Mouse (Mus musculus): ENCODE data around the gene BC030499. TPM values are rescaled to one million over a fixed set of nuclear protein-coding genes. Genes with fewer than 3 reads are reported as not detected.

The BC030499 gene
- polyA plus RNA-seq, 3 experiments from 2014 or later = 0.44 to 0.79 (median 0.48) TPM

DNA sequence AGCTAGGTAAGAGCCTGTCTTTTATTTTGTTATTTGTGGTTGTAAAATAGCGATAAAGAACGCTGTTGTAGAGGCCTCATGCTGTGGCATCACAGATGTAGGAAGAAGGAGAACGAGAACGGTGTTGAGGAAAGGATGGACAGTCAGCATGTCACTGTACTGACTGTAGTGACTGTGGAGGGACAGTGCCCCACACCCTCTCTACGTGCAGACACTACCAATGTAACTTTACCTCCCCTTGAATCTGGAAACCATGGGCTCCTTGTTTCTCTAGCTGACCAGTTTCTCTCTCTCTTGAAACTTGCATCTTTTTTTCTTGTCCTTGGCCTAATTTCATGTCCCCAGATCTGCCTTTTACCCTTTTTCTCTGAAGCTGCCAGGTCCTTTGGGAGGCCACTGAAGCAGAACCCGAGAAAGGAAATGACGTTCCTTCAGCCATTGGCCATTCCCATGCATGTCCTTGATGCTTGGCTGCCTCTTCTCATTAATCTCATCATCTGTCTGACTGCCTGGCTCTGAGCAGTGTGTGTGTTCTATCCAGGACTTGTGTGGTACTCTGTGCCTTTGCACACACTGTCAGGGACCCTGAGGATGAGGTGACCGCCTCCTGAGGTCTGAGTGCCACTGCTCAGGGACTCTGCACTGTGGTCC, 20.3 kb downstream of the BC030499 start:
- ATAC-seq = no peak

DNA sequence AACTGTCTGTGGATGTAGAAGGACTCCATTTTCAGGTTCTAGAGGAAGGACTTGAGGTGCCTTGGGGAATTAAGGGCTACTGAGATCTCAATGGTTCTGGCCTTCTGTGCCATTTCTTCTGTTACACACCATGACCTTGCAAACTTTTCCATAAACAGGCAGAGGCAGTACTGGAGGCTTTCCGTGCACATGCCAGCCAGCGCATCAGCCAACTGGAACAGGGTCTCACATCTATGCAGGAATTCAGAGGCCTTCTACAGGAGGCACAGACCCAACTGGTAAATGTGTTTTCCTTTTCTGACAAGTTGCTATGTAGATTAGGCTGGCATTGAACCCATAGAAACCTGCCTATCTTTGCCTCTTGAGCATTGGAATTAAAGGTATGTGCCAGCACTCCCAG, 23.0 kb downstream of the BC030499 start:
- no peak for ATAC-seq

DNA sequence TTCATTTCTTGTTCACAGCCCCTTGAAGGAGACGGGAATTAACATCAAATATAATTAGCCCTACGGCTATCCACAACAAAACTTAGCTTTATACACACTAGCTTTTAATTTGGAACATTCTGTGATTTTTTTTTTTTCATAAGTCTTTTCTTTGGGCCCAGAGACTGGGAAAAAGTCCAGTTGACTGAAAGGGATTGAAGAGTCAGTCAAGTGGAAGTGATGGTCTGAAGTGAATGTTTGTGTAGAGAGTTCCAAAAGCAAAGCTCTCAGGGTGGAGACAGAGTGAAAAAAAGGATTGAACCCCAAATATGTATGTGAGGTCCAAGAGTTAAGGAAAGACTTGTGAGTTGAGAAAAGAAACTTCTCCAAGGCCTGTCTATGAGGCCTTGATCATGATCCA, 27.8 kb downstream of the BC030499 start:
- no peak for ATAC-seq

DNA sequence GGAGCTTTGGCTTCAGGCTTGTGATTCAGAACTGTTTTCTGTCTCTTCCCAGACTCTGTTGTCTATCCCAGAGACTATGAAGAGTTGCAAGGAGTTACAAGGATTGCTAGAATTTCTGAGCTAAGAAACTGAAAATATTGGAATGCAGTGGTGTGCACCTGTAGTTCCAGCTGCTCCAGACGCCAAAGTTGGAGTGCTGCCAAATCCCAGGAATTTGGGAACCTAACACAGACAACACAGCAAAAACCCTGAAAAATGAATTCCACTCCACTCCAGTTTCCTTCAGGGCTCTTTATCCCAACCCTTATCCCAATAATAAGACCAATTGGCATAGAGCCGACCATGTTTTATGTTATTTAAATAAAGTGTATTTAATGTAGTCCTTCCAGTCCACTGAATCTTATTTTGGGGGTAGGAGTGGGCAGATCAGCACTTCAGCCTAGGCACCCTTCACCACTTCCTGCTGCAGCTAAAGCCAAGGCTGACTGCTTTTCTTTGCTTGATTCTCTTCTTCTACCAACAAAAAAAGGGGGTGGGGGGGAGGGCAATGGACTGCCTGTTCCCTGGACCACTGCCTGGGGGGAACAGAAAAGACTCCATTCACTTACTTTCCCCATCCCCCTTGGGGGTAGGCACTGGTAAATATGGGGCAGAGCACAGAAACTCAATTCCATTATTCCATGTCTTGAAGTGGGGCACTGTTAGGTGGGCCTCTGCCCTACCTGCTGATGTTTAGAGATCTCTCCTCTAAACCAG, 31.6 kb downstream of the BC030499 start:
- peak; percentile 12 for ATAC-seq

DNA sequence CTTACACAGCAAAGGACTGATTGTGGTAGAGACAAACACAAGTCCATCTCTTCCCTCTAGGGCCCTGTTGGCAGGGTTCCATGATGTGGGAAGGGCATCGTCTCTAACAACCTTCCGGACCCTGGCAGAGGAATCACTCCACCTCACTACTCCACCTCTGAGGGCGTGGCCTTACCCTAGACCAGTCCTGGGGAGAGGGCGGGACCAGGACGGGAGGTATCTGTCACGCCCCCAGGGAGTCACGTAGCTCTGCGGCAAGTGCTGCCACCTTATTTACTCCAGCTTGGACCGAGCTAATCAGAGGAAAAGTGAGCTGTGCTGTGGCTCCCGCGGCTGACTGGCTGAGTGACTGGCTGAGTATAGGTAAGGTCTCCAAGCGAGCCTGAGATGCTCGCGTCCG, 32.2 kb downstream of the BC030499 start, which contains the start of gene Aldoc:
TSS of gene Aldoc (plus strand) at position 109 of the 400 bp plus-strand sequence.
- peak; percentile 94 for ATAC-seq

DNA sequence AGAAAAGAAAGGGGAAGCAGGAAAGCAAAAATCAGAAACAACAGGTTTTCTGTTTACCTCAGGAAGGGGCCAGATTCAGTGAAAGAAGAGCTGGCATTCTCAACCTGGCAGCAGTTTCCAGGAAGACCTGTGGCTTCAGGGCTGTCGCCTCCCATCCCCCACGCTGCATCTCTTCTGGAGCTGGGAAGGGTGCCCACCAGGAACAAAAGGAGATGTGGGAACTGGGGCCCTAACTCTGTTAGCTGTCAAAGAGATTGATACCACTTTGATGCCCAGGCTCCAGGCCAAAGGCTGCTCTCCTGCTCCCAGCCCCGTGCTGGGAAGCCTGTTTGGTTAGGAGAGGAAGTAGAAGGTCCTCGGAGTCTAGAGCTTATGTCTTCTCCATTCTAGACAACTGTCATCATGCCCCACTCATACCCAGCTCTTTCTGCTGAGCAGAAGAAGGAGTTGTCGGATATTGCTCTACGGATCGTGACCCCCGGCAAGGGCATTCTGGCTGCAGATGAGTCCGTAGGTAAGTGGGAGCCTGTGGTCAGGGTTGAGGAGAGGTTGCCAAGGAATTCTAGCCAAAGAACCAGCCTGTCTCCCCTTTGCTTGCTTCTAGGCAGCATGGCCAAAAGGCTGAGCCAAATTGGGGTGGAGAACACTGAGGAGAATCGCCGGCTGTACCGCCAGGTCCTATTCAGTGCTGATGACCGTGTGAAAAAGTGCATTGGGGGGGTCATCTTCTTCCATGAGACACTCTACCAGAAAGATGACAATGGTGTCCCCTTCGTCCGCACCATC, 33.6 kb downstream of the BC030499 start:
- no peak for ATAC-seq

DNA sequence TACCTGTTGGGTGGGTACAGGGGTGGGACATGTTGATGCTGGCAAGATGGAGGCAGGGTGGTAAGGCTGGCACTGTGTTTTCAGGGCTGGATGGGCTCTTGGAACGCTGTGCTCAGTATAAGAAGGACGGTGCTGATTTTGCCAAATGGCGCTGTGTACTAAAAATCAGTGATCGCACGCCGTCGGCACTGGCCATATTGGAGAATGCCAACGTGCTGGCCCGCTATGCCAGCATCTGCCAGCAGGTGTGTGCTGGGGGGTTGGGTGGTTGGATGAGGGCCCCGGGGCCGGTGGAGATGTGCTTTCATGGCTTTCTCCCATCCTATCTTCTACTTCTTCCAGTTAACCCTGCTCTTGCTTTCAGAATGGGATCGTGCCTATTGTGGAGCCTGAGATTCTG, 34.3 kb downstream of the BC030499 start:
- no peak for ATAC-seq

DNA sequence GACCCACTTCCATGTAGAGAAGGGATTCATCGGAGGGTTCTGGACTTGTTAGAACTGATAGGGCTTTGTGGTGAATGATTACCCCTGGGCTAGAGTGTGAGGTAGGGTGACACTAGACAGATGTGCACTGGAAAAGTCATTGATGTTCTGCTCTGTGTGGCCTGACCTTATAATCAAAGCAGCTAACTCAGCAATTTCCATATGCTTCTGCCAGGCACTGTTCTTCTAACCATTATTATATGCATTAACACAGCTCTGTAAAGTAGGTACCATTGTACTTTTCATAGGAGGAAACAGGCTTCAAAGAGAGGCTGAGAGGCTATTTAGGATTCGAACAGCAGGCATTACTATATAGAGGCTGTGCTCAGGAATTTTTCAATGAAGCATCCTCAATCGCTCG, 36.6 kb downstream of the BC030499 start:
- ATAC-seq = no peak

DNA sequence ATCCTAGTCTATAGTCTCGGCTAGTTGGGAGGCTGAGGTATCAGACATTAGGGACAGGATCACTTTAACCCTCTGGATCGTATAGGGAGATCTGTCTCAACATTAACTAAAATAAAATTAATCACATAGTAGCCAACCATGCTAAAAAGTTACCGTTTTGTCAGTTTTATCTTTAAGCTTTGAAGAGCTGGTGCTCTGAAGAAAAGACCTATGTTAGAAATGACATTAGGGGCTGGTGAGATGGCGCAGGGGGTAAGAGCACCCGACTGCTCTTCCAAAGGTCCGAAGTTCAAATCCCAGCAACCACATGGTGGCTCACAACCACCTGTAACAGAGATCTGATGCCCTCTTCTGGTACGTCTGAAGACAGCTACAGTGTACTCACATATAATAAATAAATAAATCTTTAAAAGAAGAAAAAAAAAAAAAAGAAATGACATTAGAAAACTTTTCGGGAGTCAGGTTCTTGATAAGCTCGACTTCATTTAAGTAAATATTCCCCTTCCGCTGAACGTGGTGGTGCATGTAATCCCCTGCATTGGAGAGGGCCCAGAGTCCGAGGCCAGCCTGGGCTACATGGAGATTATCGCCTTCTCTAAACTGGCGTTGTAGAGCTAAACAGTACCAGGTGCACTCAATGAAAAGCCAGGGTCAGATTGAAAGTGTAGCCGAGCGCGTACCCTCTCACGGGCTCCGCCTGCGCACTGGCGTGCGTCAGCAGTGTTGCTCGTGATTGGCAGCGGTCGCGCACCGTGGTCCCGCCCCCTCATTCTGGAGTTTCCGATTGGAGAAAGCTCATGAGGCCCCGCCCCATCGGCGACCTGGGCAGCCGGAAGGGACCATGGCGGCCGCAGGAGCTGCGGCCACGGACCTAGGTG, 37.2 kb downstream of the BC030499 start, which contains the start of gene Pigs:
TSS of gene Pigs (plus strand) at position 782 of the 878 bp plus-strand sequence.
- peak; percentile 98 for ATAC-seq

DNA sequence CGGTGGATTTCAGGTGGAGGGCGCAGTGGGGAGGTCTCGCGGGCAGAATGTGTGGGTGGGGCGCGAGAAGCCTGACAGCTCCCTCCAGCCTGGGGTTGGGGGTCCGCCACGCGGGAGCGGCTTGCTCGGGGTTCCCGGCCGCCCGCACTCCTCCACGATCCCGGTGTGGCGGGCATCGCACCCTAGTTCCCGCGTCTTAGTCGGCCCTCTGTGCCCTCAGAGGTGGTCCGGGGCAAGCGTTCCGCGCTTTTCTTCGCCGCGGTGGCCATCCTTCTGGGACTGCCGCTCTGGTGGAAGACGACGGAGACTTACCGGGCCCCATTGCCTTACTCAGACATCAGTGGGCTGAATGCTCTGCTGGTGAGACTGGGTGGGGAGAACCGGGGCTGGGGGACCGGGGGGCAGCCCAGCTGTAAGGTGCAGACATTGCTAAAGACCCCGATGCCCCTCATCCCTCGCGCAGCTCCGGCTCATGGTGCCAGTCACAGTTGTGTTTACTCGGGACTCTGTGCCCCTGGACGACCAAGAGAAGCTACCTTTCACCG, 37.9 kb downstream of the BC030499 start:
- peak; percentile 46 for ATAC-seq

DNA sequence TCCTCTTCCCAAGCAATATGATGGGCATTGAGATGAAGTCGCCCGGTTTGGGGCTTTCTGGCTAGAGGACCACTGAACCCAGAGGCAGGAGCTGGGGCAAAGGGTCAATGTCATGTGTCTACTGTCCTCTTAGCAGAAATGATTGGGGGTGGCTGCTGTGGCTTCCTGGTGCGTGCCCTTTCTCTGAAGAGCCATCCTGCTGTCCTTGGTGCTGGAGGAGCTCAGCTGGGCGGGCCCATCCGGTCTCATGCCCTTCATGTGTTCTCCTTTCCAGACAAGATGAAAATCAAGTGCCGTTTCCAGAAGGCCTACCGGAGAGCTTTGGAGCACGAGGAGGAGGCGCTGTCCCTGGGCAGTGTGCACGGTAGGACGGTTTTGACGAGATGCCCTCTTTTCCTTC, 42.0 kb downstream of the BC030499 start:
- no peak for ATAC-seq

DNA sequence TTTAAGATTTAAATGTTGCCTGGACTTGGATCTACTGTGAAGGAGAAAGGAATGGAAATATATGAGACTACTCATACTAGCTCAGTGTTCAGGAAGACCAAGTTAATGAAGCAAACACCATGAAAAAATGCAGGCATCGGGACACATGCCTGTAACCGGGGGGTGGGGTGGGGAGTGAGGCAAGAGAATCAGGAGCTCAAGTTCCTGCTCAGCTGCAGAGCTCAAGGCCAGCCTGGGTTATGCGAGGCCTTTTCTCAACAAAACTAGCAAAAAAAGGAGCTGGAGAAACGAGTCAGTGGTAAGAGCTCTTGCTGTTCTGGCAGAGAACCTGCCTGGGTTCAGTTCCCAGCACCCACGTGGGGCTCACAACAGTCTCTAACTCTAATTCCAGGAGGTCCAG, 43.4 kb downstream of the BC030499 start:
- ATAC-seq = no peak

DNA sequence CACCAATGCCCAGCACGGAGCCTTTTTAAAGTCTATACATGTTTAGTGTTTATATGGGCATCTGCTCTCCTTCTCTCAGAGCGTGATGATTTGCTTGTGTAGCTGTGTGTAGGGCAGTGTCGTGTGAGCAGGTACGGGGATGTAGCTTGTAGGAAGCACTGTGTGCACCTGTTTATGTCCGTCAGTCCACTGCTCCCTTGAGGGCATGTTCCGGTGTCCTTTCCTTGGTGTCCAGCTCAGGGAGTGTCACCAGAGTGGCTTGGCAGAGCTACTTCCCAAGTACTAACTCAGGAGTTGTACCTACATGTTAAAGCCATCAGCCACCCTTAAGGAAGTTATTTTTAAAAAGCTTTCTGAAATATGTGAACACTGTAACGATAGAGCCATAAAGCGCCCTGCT, 46.4 kb downstream of the BC030499 start:
- ATAC-seq = no peak

DNA sequence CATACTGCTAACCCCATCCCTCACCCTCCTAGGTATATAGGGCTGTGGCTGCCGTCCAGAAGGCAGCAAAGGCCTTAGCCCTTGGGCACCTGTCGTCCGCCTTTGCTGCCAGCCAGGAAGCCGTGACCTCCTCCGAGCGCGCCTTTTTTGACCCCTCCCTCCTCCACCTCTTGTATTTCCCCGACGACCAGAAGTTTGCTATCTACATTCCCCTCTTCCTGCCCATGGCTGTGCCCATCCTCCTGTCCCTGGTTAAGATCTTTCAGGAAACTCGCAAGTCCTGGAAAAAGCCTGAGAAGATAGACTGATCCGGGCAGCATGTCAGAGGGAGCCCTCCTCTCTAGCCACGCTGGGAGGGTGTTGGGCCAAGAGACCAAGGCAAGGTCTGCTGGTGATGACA, 51.1 kb downstream of the BC030499 start:
- no peak for ATAC-seq

DNA sequence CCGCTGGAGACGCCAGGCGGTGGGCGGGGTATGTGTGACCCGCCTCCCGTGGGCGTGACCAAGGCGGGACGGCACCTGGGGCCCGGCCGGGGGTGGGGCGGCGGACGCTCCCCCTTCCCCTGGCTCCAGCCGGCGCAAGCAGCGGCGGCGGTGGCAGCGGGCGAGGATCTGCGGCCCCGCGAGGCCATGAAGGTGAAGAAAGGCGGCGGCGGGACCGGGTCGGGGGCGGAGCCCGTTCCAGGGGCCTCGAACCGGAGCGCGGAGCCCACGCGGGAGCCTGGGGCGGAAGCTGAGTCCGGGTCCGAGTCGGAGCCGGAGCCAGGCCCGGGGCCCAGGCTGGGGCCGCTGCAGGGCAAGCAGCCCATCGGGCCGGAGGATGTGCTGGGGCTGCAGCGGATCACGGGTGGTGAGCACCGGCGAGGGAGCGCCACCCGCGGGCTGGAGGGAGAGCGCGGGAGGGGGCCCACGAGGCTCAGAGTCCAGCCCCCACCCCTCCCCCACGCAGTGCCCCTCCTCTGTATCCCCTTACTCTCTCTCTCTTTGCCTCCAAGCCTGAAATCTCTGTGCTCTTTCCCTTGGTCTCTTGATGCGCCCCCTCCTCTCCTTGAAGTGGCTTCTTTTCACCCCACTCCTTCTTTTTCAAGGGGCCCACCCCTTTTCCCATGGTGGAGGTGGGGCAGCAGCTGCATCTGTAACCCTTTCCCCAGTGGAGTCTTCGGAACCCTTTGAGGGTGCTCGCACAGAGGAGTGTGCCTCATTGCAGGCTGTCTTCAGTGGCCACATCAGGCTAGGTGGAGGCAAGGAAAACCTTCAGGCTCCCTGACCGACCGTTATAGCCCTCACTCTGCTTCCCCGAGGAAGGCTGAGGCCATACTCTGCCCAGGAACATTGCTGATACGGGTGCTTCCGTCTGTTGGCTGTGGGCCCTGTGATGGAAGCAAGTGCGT, 53.0 kb downstream of the BC030499 start, which contains the start of gene Unc119:
TSS of gene Unc119 (plus strand) at position 102 of the 947 bp plus-strand sequence.
- ATAC-seq = peak; percentile 51

DNA sequence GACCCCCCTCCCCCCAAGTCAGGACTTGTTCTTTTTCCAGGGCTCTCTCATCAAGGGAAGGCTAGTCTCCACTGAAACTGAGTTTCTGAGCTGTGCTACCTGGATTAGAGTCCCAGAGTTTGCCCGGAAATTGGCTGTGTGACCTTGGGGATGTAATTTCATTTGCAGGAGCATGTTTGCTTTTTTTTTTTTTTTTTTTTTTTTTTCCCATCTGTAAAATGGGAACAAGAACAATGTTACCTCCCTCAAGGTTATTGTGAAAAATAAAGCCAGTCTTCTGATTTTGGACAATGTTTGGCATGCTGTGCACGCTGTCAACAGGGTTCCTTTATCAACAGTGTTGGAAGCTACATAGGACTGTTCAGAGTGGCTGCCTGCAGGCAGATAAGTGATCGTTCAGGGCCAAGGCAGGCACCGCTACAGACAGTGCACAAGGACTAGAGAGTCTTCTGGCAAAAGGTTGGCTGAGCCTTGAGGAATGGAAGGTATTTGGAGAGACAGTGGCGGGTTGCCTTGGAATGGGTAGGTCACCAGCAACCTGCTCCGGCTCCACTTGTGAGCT, 53.8 kb downstream of the BC030499 start:
- no peak for ATAC-seq

DNA sequence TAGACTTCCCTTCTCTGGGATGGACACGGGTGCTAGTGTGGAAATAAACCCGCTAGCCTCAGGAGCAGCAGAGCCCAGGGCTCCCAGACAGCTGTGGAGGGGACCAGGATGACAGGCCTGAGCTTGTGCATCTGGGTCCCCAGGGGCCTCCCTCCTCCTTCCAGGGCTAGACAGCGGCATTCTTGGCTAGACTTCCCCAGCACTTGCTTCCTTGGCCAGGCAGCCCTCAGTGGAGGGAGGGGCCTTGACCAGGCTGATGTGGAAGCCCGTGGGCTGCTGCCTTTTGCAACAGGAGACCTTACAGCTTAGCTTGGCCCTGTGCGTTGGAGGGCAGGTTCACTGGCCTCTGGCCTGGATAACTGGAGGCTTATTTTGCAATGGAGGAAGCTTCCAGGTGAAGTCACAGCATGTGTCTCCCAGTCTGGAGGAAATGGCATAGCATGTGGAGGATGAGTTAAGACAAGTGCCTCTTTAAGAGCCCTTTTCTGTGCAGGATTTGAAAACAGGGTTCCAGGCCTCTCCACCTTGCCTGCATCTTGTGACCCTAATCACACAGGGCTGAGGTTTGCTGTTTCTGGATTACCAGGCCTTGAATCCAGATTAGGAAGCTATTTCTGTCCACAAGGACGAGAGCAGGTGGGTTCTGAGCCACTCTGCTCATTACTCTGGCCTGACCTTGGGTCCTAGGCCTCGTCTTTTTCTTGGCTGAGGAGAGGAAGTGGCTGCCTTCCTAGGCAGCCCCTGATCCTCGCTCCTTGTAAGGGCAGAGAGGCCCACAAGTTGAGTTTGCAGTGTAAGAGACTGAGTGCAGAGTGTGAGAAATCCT, 54.5 kb downstream of the BC030499 start:
- no peak for ATAC-seq

DNA sequence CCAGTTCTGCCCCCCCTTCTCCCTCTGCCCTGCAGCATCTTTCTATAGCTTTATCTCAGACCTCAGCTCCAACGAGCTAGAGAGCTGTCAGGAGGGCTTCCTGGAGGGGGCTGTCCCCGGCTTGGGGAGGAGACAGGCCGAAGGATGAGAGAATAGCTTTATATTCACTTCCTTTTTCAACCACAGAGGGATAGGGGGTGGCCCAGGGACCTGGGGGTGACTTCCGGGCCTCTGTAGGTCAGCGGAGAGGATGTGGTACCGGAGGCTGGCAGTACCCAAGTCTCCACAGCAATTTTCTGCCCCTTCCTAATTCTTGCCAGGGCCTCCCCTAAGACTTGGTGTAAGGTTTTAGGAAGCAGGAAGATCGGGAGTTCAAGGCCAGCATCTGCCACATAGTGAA, 55.2 kb downstream of the BC030499 start:
- ATAC-seq = peak; percentile 83

All from inflammation-experienced regulatory T-cells, adult 6 months (primary cell).